Mouse (Mus musculus) midbrain, embryonic 15.5 days (tissue): ENCODE measurements around the gene Uts2. TPM values are rescaled to one million over a fixed set of nuclear protein-coding genes. Genes with fewer than 3 reads are reported as not detected.

Source experiments
- ATAC-seq: fragments of 200-750 bp; cut with Nextera tagmentation; replicated peaks from 2 replicates; pipeline ENCODE4 v1.8.0; 2017; ENCODE audit warnings: moderate TSS enrichment
- H3K27ac ChIP-seq: fragments of 300-500 bp; sonication (generic); 2 replicates; pipeline ENCODE4 v1.5.1; 2015; ENCODE audit warnings: mild to moderate bottlenecking, inconsistent platforms
- H3K27me3 ChIP-seq: fragments of 300-500 bp; sonication (generic); replicated peaks from 2 replicates; pipeline ENCODE4 v1.6.1; 2015; ENCODE audit warnings: inconsistent platforms
- H3K36me3 ChIP-seq: fragments of 300-500 bp; sonication (generic); replicated peaks from 2 replicates; pipeline ENCODE4 v1.6.1; 2015; ENCODE audit warnings: inconsistent platforms
- H3K4me1 ChIP-seq: fragments of 300-500 bp; sonication (generic); 2 replicates; pipeline ENCODE4 v1.6.1; 2015; ENCODE audit warnings: inconsistent platforms
- H3K4me2 ChIP-seq: fragments of 300-500 bp; sonication (generic); 2 replicates; pipeline ENCODE4 v1.6.1; 2015; ENCODE audit warnings: inconsistent platforms, mild to moderate bottlenecking, moderate library complexity
- H3K4me3 ChIP-seq: fragments of 300-500 bp; sonication (generic); 2 replicates; pipeline ENCODE4 v1.5.1; 2015; ENCODE audit warnings: mild to moderate bottlenecking, inconsistent platforms
- H3K9ac ChIP-seq: fragments of 300-500 bp; sonication (generic); 2 replicates; pipeline ENCODE4 v1.6.1; 2015; ENCODE audit warnings: mild to moderate bottlenecking, inconsistent platforms
- H3K9me3 ChIP-seq: fragments of 300-500 bp; sonication (generic); 2 replicates; pipeline ENCODE4 v1.6.1; 2016; ENCODE audit warnings: inconsistent platforms
- WGBS: fragments of 180-500 bp; shearing (Covaris S2); methylation state at CpG from one replicate; pipeline ENCODE4 v1.1.7; 2015; ENCODE audit warnings: mixed read lengths; 5-methylcytosine and 5-hydroxymethylcytosine counted together
- polyA plus RNA-seq: library from polyadenylated mRNA; unstranded; fragments of >200 nt; fragmentation: Nextera tagmentation; extraction: Ambion mirVana; gene quantifications from 2 replicates; pipeline ENCODE4 v1.2.1, GENCODE M21; 2015

Gene Uts2
- polyA plus RNA-seq, 1 experiment from 2014 or later, result not detected

- Histone ChIP-seq H3K9ac (no peak overlapping the region), H3K4me2 (no peak overlapping the region), H3K27ac (no peak overlapping the region), H3K4me1 (no peaks in the 10 kb centered on the region), H3K27me3 (no peaks in the 10 kb centered on the region), H3K4me3 (no peak overlapping the region), H3K9me3 (no peaks in the 10 kb centered on the region), H3K36me3 (no peaks in the 10 kb centered on the region)
- no peak for ATAC-seq
- WGBS, result 50% methylated on average over 6 of the region's 6 CpGs
Measured at GRCm38 (mm10) chr4:151027001-151027400, 30.1 kb downstream of the Uts2 start.

- Histone ChIP-seq H3K27me3 (no peaks in the 10 kb centered on the region), H3K4me2 (no peak overlapping the region), H3K4me1 (no peaks in the 10 kb centered on the region), H3K36me3 (no peaks in the 10 kb centered on the region), H3K4me3 (no peak overlapping the region), H3K9me3 (no peaks in the 10 kb centered on the region), H3K27ac (no peak overlapping the region), H3K9ac (no peak overlapping the region)
- no peak for ATAC-seq
- 87% methylated on average over 7 of the region's 7 CpGs for WGBS
Measured at GRCm38 (mm10) chr4:151036521-151036920, 39.6 kb downstream of the Uts2 start.

- no peak for ATAC-seq
- Histone ChIP-seq H3K9ac (no peak overlapping the region), H3K4me1 (no peaks in the 10 kb centered on the region), H3K36me3 (no peaks in the 10 kb centered on the region), H3K4me3 (no peak overlapping the region), H3K27me3 (no peaks in the 10 kb centered on the region; the same call in 1 of the 2 replicates), H3K4me2 (no peak overlapping the region), H3K9me3 (no peaks in the 10 kb centered on the region), H3K27ac (no peak overlapping the region)
- 90% methylated on average over 11 of the region's 11 CpGs for WGBS
Measured at GRCm38 (mm10) chr4:151037800-151038199, 40.9 kb downstream of the Uts2 start.

- Histone ChIP-seq H3K4me3 (no peak overlapping the region), H3K9ac (no peak overlapping the region), H3K27me3 (no peaks in the 10 kb centered on the region; the same call in 1 of the 2 replicates), H3K4me1 (peaks cover 10% of the 10 kb centered on the region; the same call in 1 of the 2 replicates), H3K36me3 (no peaks in the 10 kb centered on the region), H3K27ac (no peak overlapping the region), H3K9me3 (no peaks in the 10 kb centered on the region), H3K4me2 (no peak overlapping the region)
- no peak for ATAC-seq
- WGBS, result 90% methylated on average over 5 of the region's 5 CpGs
Measured at GRCm38 (mm10) chr4:151041506-151041905, 44.6 kb downstream of the Uts2 start.

GRCm38 (mm10) chr4:151043281-151043680, 46.4 kb downstream of the Uts2 start:
- Histone ChIP-seq H3K27ac (no peak overlapping the region), H3K4me3 (no peak overlapping the region; the same call in 1 of the 2 replicates), H3K9me3 (no peaks in the 10 kb centered on the region), H3K9ac (no peak overlapping the region), H3K4me1 (peaks cover 10% of the 10 kb centered on the region; the same call in 1 of the 2 replicates), H3K36me3 (peaks cover 11% of the 10 kb centered on the region; the same call in 1 of the 2 replicates), H3K4me2 (peak overlapping the region; percentile 96), H3K27me3 (no peaks in the 10 kb centered on the region; the same call in 1 of the 2 replicates)
- ATAC-seq, result no peak
- 44% methylated on average over 5 of the region's 5 CpGs for WGBS

- under 1% methylated on average over 79 of the region's 79 CpGs for WGBS
- Histone ChIP-seq H3K4me2 (peak within 1 kb of the TSS; percentile 96), H3K4me3 (peak within 1 kb of the TSS; percentile 65), H3K4me1 (peaks cover 10% of the 10 kb centered on the region; the same call in 1 of the 2 replicates), H3K27ac (0 out of 2 replicates have a peak within 1 kb of the TSS, but pooled peaks have one; percentile 14), H3K9me3 (no peaks in the 10 kb centered on the region), H3K9ac (peak within 1 kb of the TSS; percentile 48), H3K27me3 (no peaks in the 10 kb centered on the region; the same call in 1 of the 2 replicates), H3K36me3 (peaks cover 11% of the 10 kb centered on the region; the same call in 1 of the 2 replicates)
- ATAC-seq, result peak; percentile 96
Measured at GRCm38 (mm10) chr4:151044037-151044943, 47.4 kb downstream of the Uts2 start, which contains the start of gene Per3. Per3 (minus strand) TSS chr4:151044665.

GRCm38 (mm10) chr4:151044944-151045570, 48.2 kb downstream of the Uts2 start:
- peak overlapping the region; percentile 48; the same call in 1 of the 2 replicates for H3K9ac ChIP-seq
- H3K4me3 ChIP-seq, result peak overlapping the region; percentile 65
- H3K27ac ChIP-seq, result no peak overlapping the region
- H3K27me3 ChIP-seq, result no peaks in the 10 kb centered on the region; the same call in 1 of the 2 replicates
- peaks cover 18% of the 10 kb centered on the region; the same call in 1 of the 2 replicates for H3K36me3 ChIP-seq
- 3% methylated on average over 21 of the region's 21 CpGs for WGBS
- H3K9me3 ChIP-seq, result no peaks in the 10 kb centered on the region
- peak overlapping the region; percentile 96 for H3K4me2 ChIP-seq
- H3K4me1 ChIP-seq, result peaks cover 10% of the 10 kb centered on the region; the same call in 1 of the 2 replicates
- peak; percentile 14; the same call in 1 of the 2 replicates for ATAC-seq

GRCm38 (mm10) chr4:151046524-151046923, 49.6 kb downstream of the Uts2 start:
- WGBS, result 93% methylated on average over 3 of the region's 3 CpGs
- H3K27me3 ChIP-seq, result no peaks in the 10 kb centered on the region; the same call in 1 of the 2 replicates
- no peak overlapping the region for H3K9ac ChIP-seq
- no peak overlapping the region for H3K27ac ChIP-seq
- H3K4me1 ChIP-seq, result peaks cover 10% of the 10 kb centered on the region; the same call in 1 of the 2 replicates
- H3K4me3 ChIP-seq, result no peak overlapping the region
- ATAC-seq, result no peak
- H3K4me2 ChIP-seq, result no peak overlapping the region
- no peaks in the 10 kb centered on the region for H3K9me3 ChIP-seq
- peaks cover 30% of the 10 kb centered on the region; the same call in 1 of the 2 replicates for H3K36me3 ChIP-seq

GRCm38 (mm10) chr4:151051162-151051561, 54.3 kb downstream of the Uts2 start:
- Histone ChIP-seq H3K27ac (no peak overlapping the region), H3K4me1 (peaks cover 10% of the 10 kb centered on the region), H3K9me3 (no peaks in the 10 kb centered on the region), H3K9ac (no peak overlapping the region), H3K4me2 (no peak overlapping the region), H3K27me3 (no peaks in the 10 kb centered on the region), H3K4me3 (no peak overlapping the region), H3K36me3 (peaks cover 33% of the 10 kb centered on the region; the same call in 1 of the 2 replicates)
- no peak for ATAC-seq
- 94% methylated on average over 1 of the region's 1 CpGs for WGBS

Other genes starting within 250 kb of the Uts2 start
- gene Errfi1, start 143.2 kb upstream of the Uts2 start, polyA plus RNA-seq, result 25.6 and 26.4 TPM in 2 replicates
- 365 and 370 TPM in 2 replicates for gene Park7, start 82.7 kb upstream of the Uts2 start, polyA plus RNA-seq
- gene Tnfrsf9, start 82.5 kb upstream of the Uts2 start, polyA plus RNA-seq, result 0.30 and 0.36 TPM in 2 replicates
- gene Per3, start 47.6 kb downstream of the Uts2 start, polyA plus RNA-seq, result 3.7 and 3.8 TPM in 2 replicates
- 48.5 and 52.4 TPM in 2 replicates for gene Vamp3, start 60.9 kb downstream of the Uts2 start, polyA plus RNA-seq
- gene Gm13090, start 92.5 kb downstream of the Uts2 start, polyA plus RNA-seq, result 0.24 and 0.48 TPM in 2 replicates